Mouse (Mus musculus) lung, postnatal 0 days (tissue): ENCODE measurements around the gene Ssbp4.

Experiments
- CTCF ChIP-seq: IDR thresholded peaks from 2 replicates; pipeline ENCODE4 v1.5.1; 2016; ENCODE audit warnings: antibody characterized with exemption, mild to moderate bottlenecking
- EP300 ChIP-seq: IDR thresholded peaks from 2 replicates; pipeline ENCODE4 v1.6.1; 2016; ENCODE audit warnings: antibody characterized with exemption, mild to moderate bottlenecking, control low read depth

GRCm38 (mm10) chr8:70627041-70627440 is 18.4 kb upstream of the Ssbp4 start:
- TF ChIP-seq CTCF (no peak), EP300 (no peak)
